Mouse (Mus musculus): ENCODE data around the gene Slc38a8. TPM values are rescaled to one million over a fixed set of nuclear protein-coding genes. Genes with fewer than 3 reads are reported as not detected.

Slc38a8 gene
- not detected for total RNA-seq (2023)

DNA sequence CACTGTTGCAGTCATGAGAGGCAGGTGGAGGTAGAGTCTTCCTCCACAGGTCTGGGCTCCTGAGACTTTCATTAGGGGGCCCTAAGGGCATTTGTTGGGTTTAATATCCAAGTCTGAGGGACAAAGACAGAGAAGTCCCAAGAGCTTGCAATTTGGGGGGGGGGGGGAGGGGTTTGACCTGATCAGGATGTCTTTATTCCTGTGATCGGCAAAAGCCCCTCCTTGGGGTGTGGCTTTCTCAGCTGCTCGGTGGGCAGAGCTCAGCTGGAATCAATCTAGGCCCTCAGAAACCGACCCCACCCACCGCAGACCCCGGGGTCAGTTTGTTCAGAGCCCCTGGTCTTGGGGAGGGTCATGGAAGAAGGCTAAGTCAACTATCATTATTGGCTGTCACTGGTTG lies at the start of gene Slc38a8:
Gene Slc38a8 (minus strand): TSS at position 101 of the 400 bp plus-strand sequence.

DNA sequence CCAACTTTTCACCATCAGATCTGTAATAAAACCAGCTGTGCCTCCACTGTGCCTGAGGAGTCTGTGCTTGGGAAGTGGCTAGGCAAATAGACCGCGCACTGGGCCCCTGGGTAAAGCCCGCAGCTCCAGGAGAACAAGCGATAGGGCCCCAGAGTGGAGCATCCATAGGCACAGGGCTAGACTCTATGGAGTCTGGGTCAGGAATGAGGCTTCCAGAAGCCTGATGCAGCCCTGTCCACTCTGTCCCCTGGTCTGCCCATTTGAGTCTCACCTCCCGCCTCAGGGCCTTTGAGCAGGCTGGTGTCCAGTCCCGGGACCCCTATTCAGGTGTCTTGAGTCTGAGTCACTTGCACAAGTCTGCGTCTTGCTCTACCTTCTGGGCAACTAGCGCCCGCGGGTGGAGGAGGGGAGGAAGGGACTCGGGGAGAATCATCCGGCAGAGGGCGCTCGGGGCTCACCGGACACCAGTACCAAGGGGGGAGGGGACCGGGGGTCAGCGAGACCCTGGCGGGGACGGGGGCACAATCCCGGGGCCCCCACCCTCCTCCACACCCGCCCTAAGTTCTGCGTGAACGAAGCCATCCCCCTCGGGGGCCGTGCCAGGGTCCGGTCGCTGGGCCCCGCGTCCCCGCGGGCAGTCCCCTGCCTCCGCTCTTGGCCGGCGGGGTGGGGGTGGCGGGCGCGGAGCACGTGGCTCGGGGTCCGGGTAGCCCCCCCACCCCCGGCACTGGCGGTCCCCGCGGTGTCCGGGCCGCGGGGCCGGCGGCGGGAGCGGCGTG lies 55.1 kb downstream of the Slc38a8 start, which contains the start of gene Necab2:
Gene Necab2 (plus strand): TSS at position 509 of the 779 bp plus-strand sequence.

DNA sequence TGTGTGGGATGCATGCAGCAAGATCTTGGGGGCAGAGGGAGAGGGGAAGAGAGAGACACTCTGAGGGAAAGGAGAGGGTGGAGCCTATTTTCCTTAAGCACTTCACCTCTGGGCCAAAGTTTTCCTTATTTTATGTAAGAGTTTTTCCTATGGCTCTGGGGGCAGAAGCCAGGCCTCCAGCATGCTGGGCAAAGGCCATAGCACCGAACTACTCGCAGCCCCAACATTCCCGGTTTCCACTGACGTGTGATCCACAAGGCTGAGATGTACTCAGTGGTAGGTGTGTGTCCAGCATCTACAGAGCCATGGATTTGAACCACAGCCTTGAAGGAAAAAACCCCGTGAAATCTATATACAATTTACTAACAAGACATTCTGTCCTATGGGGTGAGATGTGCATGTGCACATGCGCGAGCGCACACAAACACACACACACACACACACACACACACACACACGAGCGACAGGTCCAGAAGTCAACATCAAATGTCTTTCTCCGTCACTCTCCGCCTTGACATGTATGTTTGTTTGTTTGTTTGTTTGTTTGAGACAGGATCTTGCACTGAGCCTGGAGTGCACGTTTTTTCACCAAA lies 67.8 kb downstream of the Slc38a8 start, which contains the start of gene Osgin1:
Gene Osgin1 (plus strand): TSS at position 543 of the 593 bp plus-strand sequence.

Other genes with a start within 250 kb of the Slc38a8 start
- 64.3 TPM for gene Hsbp1, start 157.2 kb downstream of the Slc38a8 start, total RNA-seq (2023)
- gene Mlycd, start 106.8 kb downstream of the Slc38a8 start, total RNA-seq (2023): 12.5 TPM
- gene Osgin1, start 67.6 kb downstream of the Slc38a8 start, total RNA-seq (2023): 6.7 TPM
- gene Necab2, start 55.0 kb downstream of the Slc38a8 start, total RNA-seq (2023): not detected
- gene Mbtps1, start 57.0 kb upstream of the Slc38a8 start, total RNA-seq (2023): 132 TPM
- gene Hsdl1, start 73.5 kb upstream of the Slc38a8 start, total RNA-seq (2023): 64.1 TPM
- gene Dnaaf1, start 73.5 kb upstream of the Slc38a8 start, total RNA-seq (2023): not detected
- 20.3 TPM for gene Taf1c, start 103.5 kb upstream of the Slc38a8 start, total RNA-seq (2023)
- not detected for gene Adad2, start 111.0 kb upstream of the Slc38a8 start, total RNA-seq (2023)
- gene Kcng4, start 134.0 kb upstream of the Slc38a8 start, total RNA-seq (2023): not detected
- gene Wfdc1, start 164.7 kb upstream of the Slc38a8 start, total RNA-seq (2023): not detected
- not detected for gene Atp2c2, start 198.3 kb upstream of the Slc38a8 start, total RNA-seq (2023)